Mouse (Mus musculus) left cerebral cortex, adult 18-20 months (tissue): ENCODE results near the gene Nlrx1. TPM values are rescaled to one million over a fixed set of nuclear protein-coding genes. Genes with fewer than 3 reads are reported as not detected.

Source experiments
- DNase-seq, 2 experiments: peaks; one replicate each; pipeline ENCODE4 v3.0.0; 2021 to 2022; ENCODE audit warnings: low spot score in 2 of 2, mixed read lengths in 1 of 2
- total RNA-seq, 2 experiments: library from RNA; stranded (reverse); gene quantifications; 2 replicates each; pipeline ENCODE4 v1.2.3; 2021

Gene Nlrx1
- total RNA-seq, 2 experiments from 2014 or later = 9.0 to 10.4 TPM

- DNase-seq = no peak
These were observed 31.3 kb downstream of the Nlrx1 start for GRCm38 (mm10) chr9:44237128-44237527.

DNA sequence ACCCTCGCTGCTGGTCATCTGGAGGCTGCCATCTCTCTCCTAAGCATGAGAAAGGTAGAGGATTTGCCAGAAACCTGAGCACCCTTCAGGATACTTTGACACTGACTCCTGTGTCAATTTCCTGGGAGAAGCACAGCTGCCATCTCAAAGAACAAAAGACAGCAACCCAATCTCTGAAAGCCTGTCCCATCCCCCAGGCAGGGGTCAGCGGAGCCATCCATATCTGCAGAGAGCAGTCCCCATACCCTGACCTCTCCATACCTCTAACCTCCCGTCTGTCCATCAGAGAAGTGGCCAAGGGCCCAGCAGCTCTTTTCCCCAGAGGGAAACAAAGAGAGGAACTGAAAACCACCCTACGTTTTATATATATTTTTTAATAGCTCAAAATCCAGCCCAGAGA lies 31.8 kb downstream of the Nlrx1 start:
- DNase-seq = no peak

DNA sequence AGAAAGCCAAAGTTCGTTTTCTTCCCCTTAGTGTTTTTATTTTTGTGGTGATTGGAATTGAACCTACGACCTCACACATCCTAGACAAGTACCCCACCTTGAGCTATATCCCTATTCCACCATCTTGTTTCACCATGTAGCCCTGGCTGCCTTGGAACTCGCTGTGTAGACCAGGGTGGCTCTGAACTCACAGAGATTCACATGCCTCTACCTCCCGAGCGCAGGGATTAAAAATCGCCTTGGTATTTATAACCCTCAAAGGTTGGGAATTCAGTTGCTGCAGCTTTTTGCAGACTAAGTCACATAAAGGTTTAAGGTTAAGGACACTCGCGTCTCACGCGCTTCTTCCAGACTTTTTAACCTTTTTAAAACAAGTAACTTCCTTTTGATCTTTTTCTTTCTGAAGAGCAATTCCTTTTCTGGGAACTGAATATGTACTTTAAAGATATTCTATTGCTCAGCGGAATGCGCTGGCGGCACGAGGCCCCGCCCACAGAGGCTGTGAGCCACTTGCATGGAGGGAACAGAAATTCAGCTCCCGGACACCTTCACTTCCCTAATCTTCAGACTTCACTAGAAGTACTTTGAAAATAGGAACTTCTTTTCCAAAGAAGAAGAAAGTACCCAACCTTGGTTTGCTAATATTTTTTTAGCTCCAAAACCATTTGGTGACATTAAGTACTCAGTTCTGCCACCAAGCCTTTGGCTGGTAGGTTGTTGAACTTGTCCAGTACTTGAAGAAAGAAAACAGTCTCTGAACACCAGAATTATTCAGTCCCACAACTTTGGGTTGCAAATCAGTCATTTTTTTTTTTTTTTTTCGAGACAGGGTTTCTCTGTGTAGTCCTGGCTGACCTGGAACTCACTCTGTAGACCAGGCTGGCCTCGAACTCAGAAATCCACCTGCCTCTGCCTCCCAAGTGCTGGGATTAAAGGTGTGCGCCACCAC lies 33.6 kb downstream of the Nlrx1 start:
- DNase-seq = peak; percentile 45 to 57

GRCm38 (mm10) chr9:44233802-44234478 lies 34.5 kb downstream of the Nlrx1 start, which contains the start of gene Cbl:
Gene Cbl (minus strand): TSS chr9:44234049.
- peak; percentile 99 to 100 for DNase-seq

DNA sequence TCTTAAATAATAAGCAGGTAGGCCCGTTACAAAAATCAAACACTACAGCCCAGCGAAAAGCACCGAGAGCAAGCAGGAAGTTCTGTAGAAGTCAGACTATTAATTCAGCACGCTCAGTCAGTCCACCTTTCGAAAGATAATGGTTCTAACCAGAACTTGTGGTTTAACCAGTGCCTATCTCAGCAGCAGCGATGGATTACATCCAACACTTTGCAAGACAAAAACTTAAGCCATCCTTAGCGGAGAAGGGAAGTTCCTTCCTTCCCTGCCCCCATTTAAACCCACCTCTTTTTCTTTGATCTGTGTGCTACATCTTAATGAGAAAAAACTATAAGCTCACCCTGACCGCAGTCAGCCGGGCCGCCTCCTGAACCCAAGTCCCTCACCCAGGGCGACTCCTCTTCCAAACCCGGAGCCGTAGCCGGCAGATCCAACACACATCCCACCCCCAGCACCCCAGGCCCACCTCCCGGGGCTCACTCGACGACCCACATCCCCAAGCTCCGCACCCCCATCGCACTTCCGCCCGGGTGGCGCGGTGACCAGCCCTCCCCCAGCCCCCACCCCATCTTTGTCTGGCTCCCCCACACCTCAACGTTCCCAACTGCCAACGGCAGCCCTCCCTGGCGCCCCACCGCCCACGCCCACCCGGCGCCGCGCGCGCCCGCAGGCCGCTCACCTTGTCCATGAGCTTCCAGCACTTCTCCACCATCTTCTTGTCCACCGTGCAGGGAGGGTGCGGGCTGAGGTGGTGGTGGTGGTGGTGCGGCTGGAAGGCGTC lies 35.2 kb downstream of the Nlrx1 start:
- DNase-seq = peak in 1 of 2 experiments; percentile 17

- DNase-seq = no peak
These were observed 36.8 kb downstream of the Nlrx1 start for GRCm38 (mm10) chr9:44231609-44232008.

DNA sequence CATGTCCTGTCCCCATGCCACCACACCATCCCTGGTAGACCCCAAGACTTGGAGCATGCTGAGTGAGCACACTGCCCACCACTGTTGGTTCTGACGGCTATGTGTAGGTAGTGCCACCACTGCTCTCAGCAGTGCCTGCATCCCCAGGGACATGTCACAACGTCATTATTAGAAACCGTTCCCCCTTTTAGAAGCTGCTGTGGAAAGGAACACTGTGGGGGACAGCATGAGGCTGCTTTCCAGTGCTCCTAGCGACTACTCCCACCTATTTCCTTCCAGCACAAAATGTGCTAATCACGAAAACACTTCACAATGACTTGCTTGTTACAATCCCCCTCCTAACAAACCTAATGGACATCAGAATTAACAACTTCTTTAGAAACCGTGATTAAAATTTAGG lies 42.4 kb downstream of the Nlrx1 start:
- no peak for DNase-seq

GRCm38 (mm10) chr9:44213538-44213937 lies 54.9 kb downstream of the Nlrx1 start:
- no peak for DNase-seq

GRCm38 (mm10) chr9:44212406-44212805 lies 56.0 kb downstream of the Nlrx1 start:
- DNase-seq = no peak

- DNase-seq = no peak
These were observed 59.0 kb downstream of the Nlrx1 start for GRCm38 (mm10) chr9:44209416-44209815.

GRCm38 (mm10) chr9:44207840-44208239 lies 60.6 kb downstream of the Nlrx1 start:
- DNase-seq = no peak

Other genes starting within 250 kb of the Nlrx1 start
- gene Thy1, start 225.2 kb downstream of the Nlrx1 start, total RNA-seq = 100 to 1,000 TPM; 830 to 832 TPM
- gene Usp2, start 201.6 kb downstream of the Nlrx1 start, total RNA-seq = 10 to 100 TPM; 79.1 to 86.3 TPM
- gene Mfrp, start 166.9 kb downstream of the Nlrx1 start, total RNA-seq = under 1 TPM in 1 of 2 experiments, not detected in 1; 0.16 TPM
- gene C1qtnf5, start 161.4 kb downstream of the Nlrx1 start, total RNA-seq = 10 to 100 TPM; 18.1 to 23.2 TPM
- under 1 TPM; 0.14 to 0.42 TPM for gene Gm49380, start 155.1 kb downstream of the Nlrx1 start, total RNA-seq
- gene Rnf26, start 155.1 kb downstream of the Nlrx1 start, total RNA-seq = 10 to 100 TPM; 28.7 to 31.9 TPM
- 10 to 100 TPM in 1 of 2 experiments, 1 to 10 TPM in 1; 8.7 to 10.3 TPM for gene Mcam, start 134.1 kb downstream of the Nlrx1 start, total RNA-seq
- 10 to 100 TPM; 51.1 to 56.3 TPM for gene Cbl, start 34.5 kb downstream of the Nlrx1 start, total RNA-seq
- 1 to 10 TPM in 1 of 2 experiments, not detected in 1; 1.8 TPM for gene Ccdc153, start 27.9 kb downstream of the Nlrx1 start, total RNA-seq
- under 1 TPM; 0.75 to 0.81 TPM for gene Pdzd3, start 17.1 kb downstream of the Nlrx1 start, total RNA-seq
- gene Abcg4, start 20.0 kb upstream of the Nlrx1 start, total RNA-seq = 10 to 100 TPM; 56.0 to 63.2 TPM
- 10 to 100 TPM; 29.1 to 36.1 TPM for gene Hinfp, start 37.1 kb upstream of the Nlrx1 start, total RNA-seq
- gene C2cd2l, start 51.7 kb upstream of the Nlrx1 start, total RNA-seq = 100 to 1,000 TPM; 188 to 207 TPM
- gene Dpagt1, start 57.4 kb upstream of the Nlrx1 start, total RNA-seq = 10 to 100 TPM; 13.4 to 16.3 TPM
- gene H2afx, start 66.1 kb upstream of the Nlrx1 start, total RNA-seq = 10 to 100 TPM; 51.3 to 54.1 TPM
- 10 to 100 TPM; 18.1 to 19.7 TPM for gene Hmbs, start 75.6 kb upstream of the Nlrx1 start, total RNA-seq
- gene Vps11, start 93.1 kb upstream of the Nlrx1 start, total RNA-seq = 10 to 100 TPM; 55.6 to 56.8 TPM
- 100 to 1,000 TPM; 137 to 138 TPM for gene Hyou1, start 110.9 kb upstream of the Nlrx1 start, total RNA-seq
- gene Slc37a4, start 128.3 kb upstream of the Nlrx1 start, total RNA-seq = 10 to 100 TPM; 24.5 to 31.8 TPM
- gene Rps25, start 138.5 kb upstream of the Nlrx1 start, total RNA-seq = 100 to 1,000 TPM; 755 to 756 TPM
- gene Trappc4, start 139.0 kb upstream of the Nlrx1 start, total RNA-seq = 10 to 100 TPM; 70.6 to 71.0 TPM
- 10 to 100 TPM; 18.9 to 19.0 TPM for gene Ccdc84, start 150.0 kb upstream of the Nlrx1 start, total RNA-seq
- not detected for gene Foxr1, start 172.5 kb upstream of the Nlrx1 start, total RNA-seq
- gene Upk2, start 186.4 kb upstream of the Nlrx1 start, total RNA-seq = not detected
- 10 to 100 TPM; 59.1 to 62.5 TPM for gene Bcl9l, start 214.2 kb upstream of the Nlrx1 start, total RNA-seq